Comparison of ENCODE assay signal across 17 mouse cellular contexts in genomic region chr19:27091603-27092002, GRCm38 (mm10).
"Had no signal": no experiment of that assay in that cellular context is flagged by ENCODE, and none has a peak within 500 bp of the region (broad histone marks: within the 10 kb centered on the region; RNA-seq: fewer than 3 reads in every experiment).

No protein-coding gene starts in this region.

- H3K9ac ChIP-seq: neural tube, embryonic 12.5 days; neural tube, embryonic 13.5 days; neural tube, embryonic 15.5 days; stomach, embryonic 15.5 days had no signal

- H3K4me3 ChIP-seq: neural tube, embryonic 12.5 days; neural tube, embryonic 13.5 days; neural tube, embryonic 15.5 days; stomach, embryonic 15.5 days had no signal

- H3K4me1 ChIP-seq: neural tube, embryonic 12.5 days; stomach, embryonic 15.5 days had no signal

- H3K27me3 ChIP-seq: neural tube, embryonic 12.5 days; neural tube, embryonic 13.5 days; neural tube, embryonic 15.5 days; stomach, embryonic 15.5 days had no signal

- H3K27ac ChIP-seq: neural tube, embryonic 12.5 days; neural tube, embryonic 13.5 days; neural tube, embryonic 15.5 days; stomach, embryonic 15.5 days; stomach, postnatal 0 days had no signal

- H3K9me3 ChIP-seq: neural tube, embryonic 12.5 days; neural tube, embryonic 13.5 days; neural tube, embryonic 15.5 days; stomach, embryonic 15.5 days had no signal

- H3K36me3 ChIP-seq: neural tube, embryonic 12.5 days; neural tube, embryonic 13.5 days; neural tube, embryonic 15.5 days; stomach, embryonic 15.5 days had no signal

- H3K4me2 ChIP-seq: neural tube, embryonic 12.5 days; neural tube, embryonic 13.5 days; neural tube, embryonic 15.5 days; stomach, embryonic 15.5 days had no signal

- DNase-seq: retina, postnatal 1 day; right cerebral cortex, adult 18-20 months; right cerebral cortex, postnatal 14 days; right cerebral cortex, postnatal 25 days; right cerebral cortex, postnatal 4 days; spleen, adult 18-20 months; thymus, adult 18-20 months; thymus, adult 2 months; thymus, postnatal 14 days; thymus, postnatal 25 days; thymus, postnatal 36 days; thymus, postnatal 4 days had no signal
